Mouse (Mus musculus): ENCODE measurements at regions not wholly inside any gene's neighbourhood (a gene's known extent, or its start where the extent isn't known, plus 50 kb on each side); places are given as distances from the start of the nearest gene placed in this dataset.

DNA sequence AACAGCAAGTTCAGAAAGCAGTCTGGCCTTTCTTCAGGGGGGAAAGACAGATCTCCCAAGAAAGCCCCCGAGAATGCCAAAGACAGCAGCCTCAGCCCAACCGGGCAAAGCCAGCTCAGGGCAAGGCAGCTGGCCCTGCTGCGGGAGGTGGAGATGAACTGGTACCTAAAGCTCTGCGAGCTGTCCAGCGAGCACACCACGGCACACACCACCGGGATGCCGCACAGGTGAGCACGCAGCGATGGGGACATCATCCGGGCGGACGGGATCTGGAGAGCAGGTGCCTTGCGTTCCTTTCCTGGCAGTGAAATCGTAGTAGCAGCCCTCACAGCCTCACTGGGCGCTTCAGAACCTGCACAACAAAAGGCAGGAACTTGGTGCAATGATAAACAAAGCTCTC, 104.7 kb upstream of the Vmn2r7 start:
- TF ChIP-seq CTCF (IDR thresholded peaks at IDR 0.05) = no peak
- no peak for TF ChIP-seq EP300 (IDR thresholded peaks at IDR 0.05)

All from lung, postnatal 0 days (tissue).